ENCODE assay signal across 10 mouse cellular contexts in the genomic region with DNA sequence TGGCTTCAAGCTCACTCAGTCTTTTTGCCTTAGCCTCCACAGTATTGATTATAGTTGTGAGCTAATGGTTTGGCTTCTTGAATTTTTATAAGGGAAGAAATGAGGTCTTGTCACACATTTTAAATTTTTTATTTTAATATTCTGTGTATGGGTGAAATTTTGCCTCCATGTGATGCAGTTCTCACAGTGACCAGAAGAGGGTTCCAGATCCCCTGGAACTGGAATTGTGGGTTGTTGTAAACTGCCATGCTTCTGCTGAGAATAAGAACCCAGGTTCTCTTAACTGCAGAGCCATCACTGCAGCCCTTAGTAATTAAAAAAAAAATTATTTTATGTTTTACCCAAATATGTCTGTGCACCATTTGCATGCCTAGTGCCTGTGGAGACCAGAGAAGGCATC. TPM values are rescaled to one million over a fixed set of nuclear protein-coding genes. Genes with fewer than 3 reads are reported as not detected.
DNase-seq lines count a peak whose midpoint lies in the region; ATAC-seq and TF ChIP-seq lines count a peak whose summit lies in the region.
"Had no signal": no experiment of that assay in that cellular context is flagged by ENCODE, and none has a peak within 500 bp of the region (broad histone marks: within the 10 kb centered on the region; RNA-seq: fewer than 3 reads in every experiment).

No protein-coding gene starts in this region.

- no peak overlapping the region for H3K27ac ChIP-seq in ES-E14 (ENCODE audit: insufficient read depth, low read depth, low read length, poor library complexity, severe bottlenecking)
- H3K27ac ChIP-seq in limb, embryonic 10.5 days: no peak overlapping the region
- H3K27ac ChIP-seq in forebrain, embryonic 11.5 days (ENCODE audit: low read depth, low read length): no peak overlapping the region
- H3K27ac ChIP-seq: midbrain, embryonic 13.5 days had no signal

- peak; percentile 85 for ATAC-seq in megakaryocyte progenitor cell, adult 5-6 weeks (replicated peaks; ENCODE audit: poor library complexity)
- no peak for ATAC-seq in forebrain, embryonic 11.5 days (replicated peaks; ENCODE audit: low FRiP score)
- ATAC-seq: midbrain, embryonic 13.5 days had no signal

- in situ Hi-C loops in ES-E14 (cut with MboI; ENCODE audit: low sequenced_read_pairs in 2 of 2, unreplicated experiment in 2 of 2): no loop called here

- H3K4me3 ChIP-seq in ES-E14 (ENCODE audit: insufficient read depth in 1 of 2, low read depth in 1 of 2, low read length in 2 of 2, poor library complexity in 1 of 2, severe bottlenecking in 1 of 2): no peak overlapping the region
- no peak overlapping the region for H3K4me3 ChIP-seq in limb, embryonic 10.5 days
- H3K4me3 ChIP-seq in forebrain, embryonic 11.5 days (ENCODE audit: low read depth, low read length): no peak overlapping the region
- H3K4me3 ChIP-seq: midbrain, embryonic 13.5 days had no signal

- no peaks in the 10 kb centered on the region for H3K4me1 ChIP-seq in ES-E14 (ENCODE audit: control insufficient read depth in 2 of 2, insufficient read depth in 2 of 2, low read length in 2 of 2, poor library complexity in 1 of 2)
- H3K4me1 ChIP-seq in limb, embryonic 10.5 days: no peaks in the 10 kb centered on the region
- no peaks in the 10 kb centered on the region for H3K4me1 ChIP-seq in forebrain, embryonic 11.5 days (replicated peaks; ENCODE audit: control insufficient read depth, insufficient read depth, low read length)
- H3K4me1 ChIP-seq: midbrain, embryonic 13.5 days had no signal

- H3K27me3 ChIP-seq in limb, embryonic 10.5 days (ENCODE audit: low read depth, poor library complexity, severe bottlenecking): no peaks in the 10 kb centered on the region
- no peaks in the 10 kb centered on the region for H3K27me3 ChIP-seq in forebrain, embryonic 11.5 days (ENCODE audit: control insufficient read depth, insufficient read depth, low read length)
- H3K27me3 ChIP-seq: midbrain, embryonic 13.5 days had no signal

- H3K36me3 ChIP-seq in ES-E14 (ENCODE audit: control insufficient read depth, insufficient read depth, low read length, poor library complexity, severe bottlenecking): no peaks in the 10 kb centered on the region
- H3K36me3 ChIP-seq in limb, embryonic 10.5 days: no peaks in the 10 kb centered on the region
- no peaks in the 10 kb centered on the region for H3K36me3 ChIP-seq in forebrain, embryonic 11.5 days (ENCODE audit: control insufficient read depth, insufficient read depth, low read length)
- H3K36me3 ChIP-seq: midbrain, embryonic 13.5 days had no signal

- peak; percentile 9 for DNase-seq in kidney, adult 9 months
- no peak for DNase-seq in kidney, adult 18-20 months
- DNase-seq in ES-E14 (ENCODE audit: low read depth, low spot score): no peak
- DNase-seq in R1 (ENCODE audit: low read depth, low spot score): peak; percentile 32
- DNase-seq in limb, embryonic 10.5 days (ENCODE audit: low spot score): no peak
- no peak for DNase-seq in forebrain, embryonic 11.5 days (ENCODE audit: low spot score)
- DNase-seq: right cerebral cortex, adult 18-20 months had no signal

- H3K9ac ChIP-seq in ES-E14 (ENCODE audit: insufficient read depth, low read depth, low read length, poor library complexity, severe bottlenecking): no peak overlapping the region
- no peak overlapping the region for H3K9ac ChIP-seq in forebrain, embryonic 11.5 days (ENCODE audit: low read length)
- H3K9ac ChIP-seq: midbrain, embryonic 13.5 days had no signal

- H3K9me3 ChIP-seq in ES-E14 (ENCODE audit: control insufficient read depth, insufficient read depth, low read depth, low read length): no peaks in the 10 kb centered on the region
- no peaks in the 10 kb centered on the region for H3K9me3 ChIP-seq in limb, embryonic 10.5 days (replicated peaks)
- no peaks in the 10 kb centered on the region for H3K9me3 ChIP-seq in forebrain, embryonic 11.5 days (ENCODE audit: control insufficient read depth, low read length)
- H3K9me3 ChIP-seq: midbrain, embryonic 13.5 days had no signal

- no peak overlapping the region for H3K4me2 ChIP-seq in forebrain, embryonic 11.5 days (ENCODE audit: low read depth, low read length, severe bottlenecking)
- H3K4me2 ChIP-seq: midbrain, embryonic 13.5 days had no signal

TF ChIP-seq in ES-E14, 5 proteins besides CTCF, POLR2A, EP300 and RAD21:
- no peak for TF ChIP-seq ZNF384 (IDR thresholded peaks at IDR 0.05; ENCODE audit: low read depth, low read length)
- TF ChIP-seq ZC3H11A (IDR thresholded peaks at IDR 0.05; ENCODE audit: borderline replicate concordance, low read depth, low read length): peak; percentile 69; the same call in 1 of the 2 replicates

RNA-seq across cellular contexts. Expression of a gene that starts 31.7 kb away (rescaled TPM):
- 953 and 1,218 TPM in 2 replicates for total RNA-seq in ES-E14 (2012; rRNA removed)
- total RNA-seq in megakaryocyte progenitor cell, adult 5-6 weeks (2015): 2,267 and 2,302 TPM in 2 replicates
- total RNA-seq in megakaryocyte progenitor cell, adult 5-6 weeks (2017): 1,089 and 1,288 TPM in 2 replicates
- polyA plus RNA-seq in limb, embryonic 10.5 days (2016; fragmentation: Nextera tagmentation; extraction: Ambion mirVana): 1,063 and 1,282 TPM in 2 replicates
- 898 and 939 TPM in 2 replicates for polyA plus RNA-seq in forebrain, embryonic 11.5 days (2014; fragmentation: Nextera tagmentation; extraction: Ambion mirVana)

RNA-seq across cellular contexts. Expression of a gene that starts 31.9 kb away (rescaled TPM):
- 0.58 and 0.67 TPM in 2 replicates for total RNA-seq in ES-E14 (2012; rRNA removed)
- 0.10 and 0.73 TPM in 2 replicates for total RNA-seq in megakaryocyte progenitor cell, adult 5-6 weeks (2015)
- total RNA-seq in megakaryocyte progenitor cell, adult 5-6 weeks (2017): 0.12 and 0.47 TPM in 2 replicates
- polyA plus RNA-seq in limb, embryonic 10.5 days (2016; fragmentation: Nextera tagmentation; extraction: Ambion mirVana): 0.18 TPM in 1 of 2 replicates, not detected in the other
- 0.20 and 0.48 TPM in 2 replicates for polyA plus RNA-seq in forebrain, embryonic 11.5 days (2014; fragmentation: Nextera tagmentation; extraction: Ambion mirVana)
- total RNA-seq: gastrocnemius, adult 8-10 months had no signal

RNA-seq across cellular contexts. Expression of a gene that starts 53.4 kb away (rescaled TPM):
- 24.3 and 30.0 TPM in 2 replicates for total RNA-seq in ES-E14 (2012; rRNA removed)
- total RNA-seq in megakaryocyte progenitor cell, adult 5-6 weeks (2015): 20.1 and 30.0 TPM in 2 replicates
- 64.9 and 80.4 TPM in 2 replicates for total RNA-seq in megakaryocyte progenitor cell, adult 5-6 weeks (2017)
- 43.1 and 45.2 TPM in 2 replicates for polyA plus RNA-seq in limb, embryonic 10.5 days (2016; fragmentation: Nextera tagmentation; extraction: Ambion mirVana)
- polyA plus RNA-seq in forebrain, embryonic 11.5 days (2014; fragmentation: Nextera tagmentation; extraction: Ambion mirVana): 45.9 and 49.9 TPM in 2 replicates

Comparison
In these comparisons a context has a peak if more than half of its experiments do, and no peak if none do; other contexts are left out.
1. DNase-seq: peak in kidney, adult 9 months (single experiment) and R1 (single experiment); none in kidney, adult 18-20 months (single experiment), ES-E14 (single experiment), limb, embryonic 10.5 days (single experiment) and forebrain, embryonic 11.5 days (single experiment).